Mouse (Mus musculus): ENCODE measurements around the gene Gatad2b. TPM values are rescaled to one million over a fixed set of nuclear protein-coding genes. Genes with fewer than 3 reads are reported as not detected.

Gatad2b gene
- polyA plus RNA-seq, 1 experiment, result 14.2 TPM

GRCm38 (mm10) chr3:90291982-90292344 lies 1.0 kb upstream of the Gatad2b start:
- Histone ChIP-seq H3K79me3 (ENCODE audit: low read depth) (peaks cover 34% of the 10 kb centered on the region), H3K27me3 (ENCODE audit: control insufficient read depth, insufficient read depth, insufficient read length) (no peaks in the 10 kb centered on the region), H3ac (ENCODE audit: control insufficient read depth, insufficient read length, low read depth) (no peak overlapping the region), H3K36me3 (ENCODE audit: control insufficient read depth, insufficient read depth) (peaks cover 6% of the 10 kb centered on the region), H3K4me3 (ENCODE audit: insufficient read depth, poor library complexity, severe bottlenecking) (peak overlapping the region; percentile 23), H3K79me2 (ENCODE audit: control insufficient read depth, insufficient read depth) (peaks cover 38% of the 10 kb centered on the region)
- TF ChIP-seq USF1 (IDR thresholded peaks at IDR 0.05; ENCODE audit: low read depth), result no peak
- no peak for TF ChIP-seq MYOG (IDR thresholded peaks at IDR 0.05; ENCODE audit: control insufficient read depth, extremely low read depth, insufficient read length)
- no peak for TF ChIP-seq MAX (IDR thresholded peaks at IDR 0.05)
- no peak for TF ChIP-seq FOSL1 (IDR thresholded peaks at IDR 0.05; ENCODE audit: insufficient read depth, low read length, poor library complexity, severe bottlenecking)
- no peak for TF ChIP-seq CEBPB (IDR thresholded peaks at IDR 0.05; ENCODE audit: low read depth)
- TF ChIP-seq MYOD1 (IDR thresholded peaks at IDR 0.05; ENCODE audit: control insufficient read depth, insufficient read length, low read depth), result no peak
- TF ChIP-seq CTCF (IDR thresholded peaks at IDR 0.05; ENCODE audit: control insufficient read depth, insufficient read depth, insufficient read length), result no peak

GRCm38 (mm10) chr3:90293352-90294063 lies 530 bp downstream of the Gatad2b start:
- peaks cover 54% of the 10 kb centered on the region for H3K79me2 ChIP-seq (ENCODE audit: control insufficient read depth, insufficient read depth)
- TF ChIP-seq MAX (IDR thresholded peaks at IDR 0.05), result no peak
- TF ChIP-seq CEBPB (IDR thresholded peaks at IDR 0.05; ENCODE audit: low read depth), result no peak
- H3K36me3 ChIP-seq (ENCODE audit: control insufficient read depth, insufficient read depth), result peaks cover 6% of the 10 kb centered on the region
- H3ac ChIP-seq (ENCODE audit: control insufficient read depth, insufficient read length, low read depth), result peak overlapping the region; percentile 90
- peak overlapping the region; percentile 75 for H3K4me3 ChIP-seq (ENCODE audit: insufficient read depth, poor library complexity, severe bottlenecking)
- H3K79me3 ChIP-seq (ENCODE audit: low read depth), result peaks cover 49% of the 10 kb centered on the region
- H3K27me3 ChIP-seq (ENCODE audit: control insufficient read depth, insufficient read depth, insufficient read length), result no peaks in the 10 kb centered on the region

- Histone ChIP-seq H3K79me3 (ENCODE audit: low read depth) (peaks cover 54% of the 10 kb centered on the region), H3K27me3 (ENCODE audit: control insufficient read depth, insufficient read depth, insufficient read length) (no peaks in the 10 kb centered on the region), H3K36me3 (ENCODE audit: control insufficient read depth, insufficient read depth) (peaks cover 8% of the 10 kb centered on the region), H3K4me3 (ENCODE audit: insufficient read depth, poor library complexity, severe bottlenecking) (peak overlapping the region; percentile 75), H3ac (ENCODE audit: control insufficient read depth, insufficient read length, low read depth) (peak overlapping the region; percentile 90), H3K79me2 (ENCODE audit: control insufficient read depth, insufficient read depth) (peaks cover 59% of the 10 kb centered on the region)
- TF ChIP-seq USF1 (IDR thresholded peaks at IDR 0.05; ENCODE audit: low read depth) (no peak), MYOD1 (IDR thresholded peaks at IDR 0.05; ENCODE audit: control insufficient read depth, insufficient read length, low read depth) (no peak), FOSL1 (IDR thresholded peaks at IDR 0.05; ENCODE audit: insufficient read depth, low read length, poor library complexity, severe bottlenecking) (no peak), MYOG (IDR thresholded peaks at IDR 0.05; ENCODE audit: control insufficient read depth, extremely low read depth, insufficient read length) (no peak), MAX (IDR thresholded peaks at IDR 0.05) (no peak), CEBPB (IDR thresholded peaks at IDR 0.05; ENCODE audit: low read depth) (no peak), CTCF (IDR thresholded peaks at IDR 0.05; ENCODE audit: control insufficient read depth, insufficient read depth, insufficient read length) (no peak)
Observed at GRCm38 (mm10) chr3:90294064-90294440, 1.1 kb downstream of the Gatad2b start.

GRCm38 (mm10) chr3:90294651-90295050 lies 1.7 kb downstream of the Gatad2b start:
- TF ChIP-seq FOSL1 (IDR thresholded peaks at IDR 0.05; ENCODE audit: insufficient read depth, low read length, poor library complexity, severe bottlenecking) (no peak), CEBPB (IDR thresholded peaks at IDR 0.05; ENCODE audit: low read depth) (no peak), MYOG (IDR thresholded peaks at IDR 0.05; ENCODE audit: control insufficient read depth, extremely low read depth, insufficient read length) (no peak)
- Histone ChIP-seq H3K4me3 (ENCODE audit: insufficient read depth, poor library complexity, severe bottlenecking) (no peak overlapping the region), H3K79me2 (ENCODE audit: control insufficient read depth, insufficient read depth) (peaks cover 65% of the 10 kb centered on the region), H3K36me3 (ENCODE audit: control insufficient read depth, insufficient read depth) (peaks cover 11% of the 10 kb centered on the region), H3ac (ENCODE audit: control insufficient read depth, insufficient read length, low read depth) (no peak overlapping the region), H3K27me3 (ENCODE audit: control insufficient read depth, insufficient read depth, insufficient read length) (no peaks in the 10 kb centered on the region), H3K79me3 (ENCODE audit: low read depth) (peaks cover 60% of the 10 kb centered on the region)

GRCm38 (mm10) chr3:90305801-90306200 lies 12.8 kb downstream of the Gatad2b start:
- no peaks in the 10 kb centered on the region for H3K27me3 ChIP-seq (ENCODE audit: control insufficient read depth, insufficient read depth, insufficient read length)
- H3K4me3 ChIP-seq (ENCODE audit: insufficient read depth, poor library complexity, severe bottlenecking), result no peak overlapping the region
- H3K79me2 ChIP-seq (ENCODE audit: control insufficient read depth, insufficient read depth), result peaks cover 100% of the 10 kb centered on the region
- TF ChIP-seq CTCF (IDR thresholded peaks at IDR 0.05; ENCODE audit: control insufficient read depth, insufficient read depth, insufficient read length) (no peak), MYOG (IDR thresholded peaks at IDR 0.05; ENCODE audit: control insufficient read depth, extremely low read depth, insufficient read length) (no peak), MYOD1 (IDR thresholded peaks at IDR 0.05; ENCODE audit: control insufficient read depth, insufficient read length, low read depth) (no peak), USF1 (IDR thresholded peaks at IDR 0.05; ENCODE audit: low read depth) (no peak), FOSL1 (IDR thresholded peaks at IDR 0.05; ENCODE audit: insufficient read depth, low read length, poor library complexity, severe bottlenecking) (no peak), CEBPB (IDR thresholded peaks at IDR 0.05; ENCODE audit: low read depth) (no peak), MAX (IDR thresholded peaks at IDR 0.05) (no peak)
- H3ac ChIP-seq (ENCODE audit: control insufficient read depth, insufficient read length, low read depth), result no peak overlapping the region
- H3K79me3 ChIP-seq (ENCODE audit: low read depth), result peaks cover 92% of the 10 kb centered on the region
- no peaks in the 10 kb centered on the region for H3K36me3 ChIP-seq (ENCODE audit: control insufficient read depth, insufficient read depth)

- TF ChIP-seq FOSL1 (IDR thresholded peaks at IDR 0.05; ENCODE audit: insufficient read depth, low read length, poor library complexity, severe bottlenecking), result no peak
Observed at GRCm38 (mm10) chr3:90309589-90309988, 16.6 kb downstream of the Gatad2b start.

More at GRCm38 (mm10) chr3:90309589-90309988, 16.6 kb downstream of the Gatad2b start:
- H3K4me3 ChIP-seq (ENCODE audit: insufficient read depth, poor library complexity, severe bottlenecking), result no peak overlapping the region
- peaks cover 89% of the 10 kb centered on the region for H3K79me3 ChIP-seq (ENCODE audit: low read depth)
- peaks cover 100% of the 10 kb centered on the region for H3K79me2 ChIP-seq (ENCODE audit: control insufficient read depth, insufficient read depth)
- no peaks in the 10 kb centered on the region for H3K27me3 ChIP-seq (ENCODE audit: control insufficient read depth, insufficient read depth, insufficient read length)
- H3ac ChIP-seq (ENCODE audit: control insufficient read depth, insufficient read length, low read depth), result no peak overlapping the region
- no peaks in the 10 kb centered on the region for H3K36me3 ChIP-seq (ENCODE audit: control insufficient read depth, insufficient read depth)

All from C2C12 (cell line).